Mouse (Mus musculus): ENCODE measurements around the gene Slk.
"Not testable (repeated sequence)": the region's sequence is repeated elsewhere in the genome, so short reads cannot be mapped to it uniquely, and the experiment has no call there.

The Slk gene

DNA sequence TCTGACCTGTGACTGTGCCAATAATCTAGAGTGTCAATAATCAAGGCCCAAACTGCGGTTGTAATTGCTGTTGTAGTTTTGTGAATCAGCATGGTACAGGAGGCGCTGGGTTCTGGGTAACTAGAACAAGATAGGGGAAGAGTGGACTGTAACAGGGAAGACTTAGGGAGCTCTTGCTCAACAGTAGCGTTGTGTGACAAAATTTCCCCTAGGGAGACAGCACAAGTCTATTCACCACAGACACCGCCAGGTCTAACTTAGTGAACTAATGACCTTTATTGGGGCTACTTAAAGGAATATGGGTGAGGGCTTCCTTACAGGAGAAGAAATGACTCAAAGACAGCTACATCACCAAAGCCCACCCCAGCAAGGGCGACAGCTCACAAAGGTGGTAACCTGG is 9.4 kb upstream of the Slk start:
- DNase-seq (ENCODE audit: low spot score): no peak

DNA sequence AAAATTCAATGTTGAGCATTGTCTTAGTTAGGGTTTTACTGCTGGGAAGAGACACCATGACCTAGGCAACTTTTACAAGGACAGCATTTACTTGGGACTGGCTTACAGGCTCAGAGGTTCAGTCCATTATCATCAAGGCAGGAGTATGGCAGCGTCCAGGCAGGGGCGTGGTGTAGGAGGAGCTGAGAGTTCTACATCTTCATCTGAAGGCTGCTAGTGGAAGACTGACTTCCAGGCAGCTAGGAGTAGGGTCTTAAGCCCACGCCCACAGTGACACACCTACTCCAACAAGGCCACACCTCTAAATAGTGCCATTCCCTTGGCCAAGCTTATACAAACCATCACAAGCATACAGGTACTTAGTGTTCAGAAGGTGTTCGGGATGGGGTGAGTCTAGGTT is 7.5 kb upstream of the Slk start:
- not testable (repeated sequence) for DNase-seq (ENCODE audit: low spot score)

DNA sequence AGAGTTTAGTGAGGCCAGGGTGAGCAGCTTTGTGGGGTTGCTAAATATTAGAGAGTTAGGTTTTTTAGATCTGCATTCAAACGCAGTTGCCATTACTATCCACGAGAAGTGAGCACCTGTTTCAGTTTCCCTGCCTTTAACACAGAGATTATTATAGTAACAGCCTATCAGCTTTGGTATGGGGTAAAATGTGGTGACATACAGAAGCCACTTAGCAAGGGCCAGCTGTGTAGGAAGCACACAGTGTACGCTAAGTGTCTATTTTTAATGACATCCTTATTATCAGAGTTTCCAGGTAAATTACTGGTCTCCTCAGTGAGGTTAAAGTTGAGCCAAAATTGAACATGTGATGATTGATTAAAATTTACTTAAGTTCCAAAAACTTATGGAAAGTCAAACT is 5.8 kb upstream of the Slk start:
- DNase-seq (ENCODE audit: low spot score): no peak

DNA sequence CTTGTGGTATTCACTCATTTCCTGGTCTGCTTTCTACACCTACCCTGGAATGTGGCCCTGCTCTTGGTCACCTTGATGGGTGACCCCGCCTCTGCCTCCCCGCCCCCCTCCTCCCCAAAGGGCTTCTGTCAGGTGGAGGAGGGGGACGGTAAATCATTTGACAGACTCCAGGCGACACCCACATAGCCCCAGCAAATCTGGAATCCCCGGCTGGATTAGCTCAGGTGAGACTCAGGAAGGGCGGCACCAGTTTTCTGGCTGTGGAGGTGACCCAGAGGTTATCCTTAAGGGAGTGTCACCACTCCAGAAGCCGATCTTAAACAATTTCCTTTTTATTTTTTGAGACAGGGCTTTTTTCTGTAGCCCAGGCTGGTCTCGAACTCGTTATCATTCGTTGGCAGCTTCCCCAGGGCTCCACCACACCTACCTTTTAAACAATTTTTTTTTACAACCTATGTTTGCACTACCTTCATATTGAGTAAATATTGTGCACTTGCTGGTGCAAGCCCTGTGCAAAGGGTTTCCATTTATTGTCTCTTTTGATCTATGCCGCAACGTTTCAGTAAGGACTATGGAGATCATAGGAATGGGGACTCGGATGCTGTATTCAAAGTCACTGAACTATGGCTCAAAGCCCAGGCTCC is 775 bp upstream of the Slk start:
- no peak for DNase-seq (ENCODE audit: low spot score)

DNA sequence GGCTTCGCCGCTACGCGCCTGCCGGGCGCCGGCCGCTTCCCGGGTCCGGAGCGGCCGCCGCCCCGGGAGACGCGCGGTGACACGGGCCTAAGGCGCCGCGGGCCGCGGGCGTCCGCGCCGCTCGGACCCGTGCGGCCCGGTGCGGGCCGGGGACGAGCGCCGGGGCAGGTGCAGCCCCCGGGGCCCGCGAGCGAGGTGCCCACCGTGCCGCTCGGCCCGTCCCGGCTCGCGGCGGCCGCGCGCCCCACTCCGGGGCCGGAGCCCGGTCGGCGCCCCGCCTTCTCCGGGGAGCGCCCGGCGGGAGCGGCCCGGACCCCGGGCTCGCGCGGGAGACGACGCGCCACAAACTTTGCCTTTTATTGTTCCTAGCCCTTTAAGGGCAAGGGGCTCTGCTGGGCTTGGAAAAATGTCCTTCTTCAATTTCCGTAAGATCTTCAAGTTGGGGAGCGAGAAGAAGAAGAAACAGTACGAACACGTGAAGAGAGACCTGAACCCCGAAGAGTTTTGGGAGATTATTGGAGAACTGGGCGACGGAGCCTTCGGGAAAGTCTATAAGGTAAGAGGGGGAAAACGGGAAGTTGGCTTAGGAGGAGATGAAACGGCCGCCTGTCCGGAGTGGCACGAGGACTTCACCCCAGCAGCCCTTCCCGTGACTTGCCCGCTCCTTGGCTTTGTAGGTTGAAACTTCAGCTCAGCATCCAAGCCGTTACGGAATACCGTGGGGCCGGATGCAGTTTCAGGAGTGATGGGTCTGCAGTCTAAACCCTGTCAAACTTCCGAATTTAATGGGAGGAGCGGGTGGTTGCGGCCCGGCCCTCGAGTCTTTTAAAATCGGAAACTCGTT is 532 bp downstream of the Slk start:
- DNase-seq (ENCODE audit: low spot score): no peak

DNA sequence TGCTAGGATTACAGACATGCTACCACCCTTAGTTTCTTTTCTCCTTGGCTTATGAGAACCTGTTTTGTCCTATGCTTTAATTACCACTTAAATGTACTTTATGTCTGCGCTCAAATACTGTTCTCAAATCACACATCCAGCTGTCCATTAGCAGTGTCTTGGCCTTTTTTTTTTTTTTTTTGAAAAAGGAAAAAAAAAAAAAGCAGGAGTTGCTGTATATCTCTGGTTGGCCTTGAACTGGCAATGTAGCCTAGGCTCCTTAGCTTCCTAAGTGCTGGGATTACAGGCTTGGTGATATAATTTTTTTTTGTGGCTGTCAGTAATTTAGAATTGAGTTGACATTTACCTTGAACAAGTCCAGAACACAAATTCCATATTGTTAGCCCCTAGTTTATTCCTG is 6.3 kb downstream of the Slk start:
- no peak for DNase-seq (ENCODE audit: low spot score)

DNA sequence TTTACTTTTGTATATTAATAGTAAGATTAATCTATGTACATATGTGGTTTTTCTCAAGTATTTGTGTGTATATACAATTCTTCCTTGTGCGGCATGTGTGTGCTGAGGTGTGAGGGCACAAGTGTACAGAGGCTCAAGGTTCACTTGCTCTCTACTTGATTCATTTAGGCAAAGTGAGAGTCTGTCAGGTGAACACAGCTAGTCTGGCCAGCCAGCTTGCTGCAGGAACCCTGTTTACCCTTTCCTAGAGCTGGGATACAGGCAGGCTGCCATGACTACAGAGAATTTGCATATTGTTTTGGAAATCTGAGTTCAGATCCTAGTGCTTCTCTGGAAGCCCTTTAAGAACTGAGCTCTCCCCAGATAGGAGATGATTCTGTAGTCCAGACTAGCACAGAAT is 7.5 kb downstream of the Slk start:
- DNase-seq (ENCODE audit: low spot score): no peak

DNA sequence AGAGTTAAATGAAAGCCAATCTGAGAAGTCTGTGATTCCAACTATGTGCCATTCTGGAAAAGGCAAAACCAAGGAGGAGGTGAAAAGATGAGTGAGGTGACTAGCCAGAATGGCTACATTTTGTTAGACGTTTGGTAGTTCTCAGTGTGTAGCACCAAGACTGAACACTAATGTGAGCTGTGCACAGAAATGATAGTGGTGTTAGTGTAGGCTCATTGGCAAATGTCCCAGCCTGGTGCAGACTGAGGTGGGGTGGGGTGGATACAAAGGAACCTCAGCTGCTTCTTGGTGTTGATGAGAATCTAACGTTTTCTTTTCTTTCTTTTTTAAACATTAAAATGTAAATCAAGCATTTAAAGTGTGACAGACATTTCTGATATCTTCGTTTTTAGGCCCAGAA is 29.0 kb downstream of the Slk start:
- no peak for DNase-seq (ENCODE audit: low spot score)

DNA sequence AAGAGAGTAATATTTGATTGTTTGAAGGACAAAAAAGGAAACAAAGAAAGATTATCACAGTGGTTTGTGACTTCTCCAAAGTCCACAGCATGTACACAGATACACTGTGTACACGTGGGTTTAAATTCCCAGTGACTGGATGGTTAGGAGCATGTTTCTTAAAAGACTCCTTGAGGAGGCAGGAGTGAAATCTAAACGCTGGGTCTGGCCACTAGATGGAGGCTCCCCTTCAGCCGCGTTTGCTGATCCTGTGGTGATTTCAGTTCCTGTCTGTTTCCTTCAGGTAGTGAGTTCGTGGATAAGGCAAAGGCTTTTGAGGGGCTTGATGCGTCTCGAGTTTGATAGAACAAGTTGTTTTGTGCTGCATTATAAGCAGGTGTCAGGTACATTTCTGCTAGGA is 34.0 kb downstream of the Slk start:
- DNase-seq (ENCODE audit: low spot score): no peak

DNA sequence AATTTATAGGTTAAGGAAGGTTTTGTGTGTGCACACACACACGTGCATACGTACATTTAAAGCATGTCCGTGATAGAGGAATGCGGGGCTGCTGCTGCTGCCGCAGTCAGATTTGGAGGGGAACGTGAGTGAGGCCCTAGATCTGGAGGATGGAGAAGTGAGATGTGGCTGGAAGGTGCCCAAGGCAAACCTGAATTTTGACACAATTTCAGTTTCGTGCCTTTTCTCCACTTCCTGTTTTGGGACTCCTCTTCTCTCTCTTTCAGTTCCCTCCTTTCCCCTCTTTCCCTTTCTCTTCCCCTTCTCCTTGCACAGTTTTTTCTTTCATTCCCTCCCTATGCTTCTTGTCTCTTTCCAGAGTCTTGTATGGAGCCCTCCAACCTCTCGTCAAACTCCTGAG is 42.0 kb downstream of the Slk start:
- no peak for DNase-seq (ENCODE audit: low spot score)

DNA sequence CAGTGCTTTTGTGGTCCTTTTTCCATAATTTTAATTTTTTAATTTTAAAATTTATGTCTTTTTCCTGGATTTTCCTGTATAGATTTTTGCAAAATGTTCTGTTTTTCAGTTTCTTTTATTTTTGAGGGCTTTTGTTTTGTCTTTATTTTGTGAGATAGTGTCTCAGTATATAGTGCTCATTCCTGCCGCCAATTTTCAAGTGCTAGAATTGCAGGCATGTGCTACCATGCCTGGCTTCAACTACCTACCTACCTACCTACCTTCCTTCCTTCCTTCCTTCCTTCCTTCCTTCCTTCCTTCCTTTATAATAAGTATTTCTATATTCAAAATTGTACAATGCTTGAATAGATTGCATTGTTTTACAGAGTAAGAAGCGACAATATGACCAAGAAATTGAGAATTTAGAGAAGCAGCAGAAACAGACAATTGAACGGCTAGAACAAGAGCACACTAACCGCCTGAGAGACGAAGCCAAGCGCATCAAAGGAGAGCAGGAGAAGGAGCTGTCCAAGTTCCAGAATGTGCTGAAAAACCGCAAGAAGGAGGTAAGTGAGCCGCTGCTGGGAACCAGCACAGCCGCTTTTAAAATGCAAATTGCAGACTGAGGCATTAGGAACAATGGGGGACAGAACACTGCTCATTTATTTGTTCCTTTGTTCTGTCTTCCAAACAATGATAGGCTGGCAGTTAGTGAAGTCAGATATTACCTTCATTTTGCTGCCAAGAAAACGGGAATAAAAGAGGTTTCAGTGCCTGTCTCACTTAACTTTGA is 45.6 kb downstream of the Slk start:
- no peak for DNase-seq (ENCODE audit: low spot score)

DNA sequence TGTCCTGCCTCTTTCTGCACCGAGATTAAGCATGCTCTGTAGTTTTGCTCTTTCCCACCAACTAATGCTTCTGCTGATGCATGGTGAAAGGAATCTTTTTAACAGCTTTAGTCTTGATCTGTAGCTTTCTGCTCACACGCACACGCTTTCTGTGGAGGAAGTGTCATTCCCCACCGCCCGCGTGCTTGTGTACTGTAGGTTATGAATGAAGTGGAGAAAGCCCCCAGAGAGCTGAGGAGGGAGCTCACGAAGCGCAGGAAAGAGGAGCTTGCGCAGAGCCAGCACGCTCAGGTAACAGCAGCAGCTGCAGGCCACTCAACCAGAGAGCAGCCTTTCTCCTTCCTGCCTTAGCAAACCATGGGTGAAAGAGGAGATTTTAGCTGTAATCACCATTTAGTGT is 48.0 kb downstream of the Slk start:
- no peak for DNase-seq (ENCODE audit: low spot score)

DNA sequence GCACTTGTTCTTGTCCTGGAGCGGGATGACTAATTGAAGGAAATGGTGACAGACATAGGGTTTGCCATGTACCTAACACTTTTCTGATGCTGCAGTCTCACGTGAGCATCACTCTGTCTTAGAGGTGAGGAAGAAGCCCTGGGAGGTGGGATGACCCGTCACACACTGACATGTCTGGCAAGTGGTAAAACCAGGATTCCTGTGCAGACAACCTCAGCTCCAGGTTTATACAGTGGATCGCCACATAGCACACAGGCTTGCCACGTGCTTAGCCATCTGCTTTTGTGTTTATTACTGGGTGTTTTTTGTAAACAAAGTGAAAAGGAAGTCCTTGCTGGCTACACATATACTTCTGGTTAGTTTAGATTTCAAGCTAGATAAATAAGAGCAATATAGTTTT is 49.6 kb downstream of the Slk start:
- DNase-seq (ENCODE audit: low spot score): no peak

DNA sequence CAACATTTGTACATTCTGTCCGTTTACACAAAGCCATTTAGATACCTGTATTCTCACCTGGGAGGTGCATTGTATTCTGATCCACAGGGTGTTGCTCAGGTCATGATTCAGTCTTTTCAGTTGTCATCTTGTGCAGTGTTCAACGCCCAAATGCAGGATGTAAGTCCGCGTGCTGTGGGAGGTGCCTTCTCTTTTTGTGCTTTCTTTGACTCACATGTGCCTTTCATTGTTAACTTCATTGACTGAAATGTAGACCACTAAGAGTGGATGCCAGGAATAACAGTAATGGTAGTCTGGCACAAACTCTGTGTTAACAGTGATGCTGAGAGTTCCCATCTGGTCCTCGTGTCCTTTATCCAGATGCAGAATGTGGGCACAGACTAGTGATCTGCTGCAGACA is 50.9 kb downstream of the Slk start:
- no peak for DNase-seq (ENCODE audit: low spot score)

DNA sequence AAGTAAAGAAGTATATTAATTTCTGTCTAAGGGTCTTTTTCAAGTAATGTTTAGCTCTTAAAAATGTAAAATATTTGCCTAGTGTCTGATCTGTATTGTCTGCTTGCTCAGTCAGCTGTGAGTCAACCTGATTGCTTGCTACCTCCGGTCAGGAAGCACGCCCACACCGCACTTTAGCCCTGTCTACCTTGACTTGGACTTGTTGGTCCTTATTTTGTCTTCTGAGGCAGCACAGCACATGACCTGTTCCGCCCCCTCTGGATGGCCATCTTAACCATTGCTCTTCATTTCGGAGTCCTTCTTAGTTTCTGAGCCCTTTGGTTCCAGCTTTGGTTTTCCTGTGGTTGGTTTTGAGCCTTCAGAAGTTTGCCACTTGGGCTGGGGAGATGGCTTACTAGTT is 52.3 kb downstream of the Slk start:
- no peak for DNase-seq (ENCODE audit: low spot score)

DNA sequence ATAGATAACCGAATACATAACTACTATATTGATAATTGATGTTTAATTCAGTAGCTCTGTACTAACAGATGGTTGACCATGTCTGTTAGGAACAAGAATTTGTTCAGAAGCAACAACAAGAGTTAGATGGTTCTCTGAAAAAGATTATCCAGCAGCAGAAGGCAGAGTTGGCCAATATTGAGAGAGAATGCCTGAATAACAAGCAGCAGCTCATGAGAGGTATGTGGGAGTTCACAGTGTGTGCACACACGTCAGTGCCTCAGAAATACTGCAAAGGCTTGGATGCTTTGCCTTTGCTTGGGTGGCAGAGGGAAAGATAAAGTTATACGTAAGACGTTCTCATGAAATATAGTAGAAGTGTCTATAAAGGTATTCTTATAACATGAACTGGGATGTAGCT is 55.9 kb downstream of the Slk start:
- no peak for DNase-seq (ENCODE audit: low spot score)

DNA sequence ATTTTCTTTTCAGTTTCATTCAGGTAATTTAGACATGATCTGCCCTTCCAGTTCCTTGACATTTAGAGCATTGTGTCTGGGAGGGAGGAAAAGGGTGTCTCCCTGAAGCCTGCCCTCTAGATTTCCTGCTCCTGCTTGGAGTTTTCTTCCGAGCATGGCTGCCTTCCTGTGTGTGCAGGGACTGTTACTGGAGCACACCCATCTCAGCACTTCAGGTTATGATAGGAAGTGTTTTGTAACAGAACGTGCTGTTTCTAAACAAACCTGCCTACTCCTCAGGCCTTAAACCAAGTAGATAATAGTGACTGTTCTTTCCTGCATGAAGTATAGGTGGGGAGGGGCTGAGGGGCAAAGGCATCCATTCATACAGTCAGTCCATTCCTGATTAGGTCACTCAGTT is 64.4 kb downstream of the Slk start:
- DNase-seq (ENCODE audit: low spot score): no peak

DNA sequence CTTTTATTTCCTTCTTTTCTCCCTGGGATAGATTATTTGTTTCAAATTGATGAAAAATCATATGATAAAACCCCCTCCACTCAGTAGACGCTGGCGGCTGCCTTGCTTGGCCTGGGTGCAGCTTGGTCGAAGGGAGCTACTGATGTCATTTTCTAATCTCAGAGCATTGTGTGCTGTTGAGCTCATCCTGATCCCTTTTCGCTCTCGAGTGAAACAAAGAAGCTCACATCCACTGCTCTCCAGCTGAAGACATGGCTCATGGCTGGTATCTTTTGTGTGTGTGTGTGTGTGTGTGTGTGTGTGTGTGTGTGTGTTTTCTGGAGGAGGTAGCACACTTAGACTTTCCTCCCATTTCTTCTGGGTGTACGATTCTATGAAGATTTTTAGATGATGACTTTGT is 66.1 kb downstream of the Slk start:
- DNase-seq (ENCODE audit: low spot score): no peak

DNA sequence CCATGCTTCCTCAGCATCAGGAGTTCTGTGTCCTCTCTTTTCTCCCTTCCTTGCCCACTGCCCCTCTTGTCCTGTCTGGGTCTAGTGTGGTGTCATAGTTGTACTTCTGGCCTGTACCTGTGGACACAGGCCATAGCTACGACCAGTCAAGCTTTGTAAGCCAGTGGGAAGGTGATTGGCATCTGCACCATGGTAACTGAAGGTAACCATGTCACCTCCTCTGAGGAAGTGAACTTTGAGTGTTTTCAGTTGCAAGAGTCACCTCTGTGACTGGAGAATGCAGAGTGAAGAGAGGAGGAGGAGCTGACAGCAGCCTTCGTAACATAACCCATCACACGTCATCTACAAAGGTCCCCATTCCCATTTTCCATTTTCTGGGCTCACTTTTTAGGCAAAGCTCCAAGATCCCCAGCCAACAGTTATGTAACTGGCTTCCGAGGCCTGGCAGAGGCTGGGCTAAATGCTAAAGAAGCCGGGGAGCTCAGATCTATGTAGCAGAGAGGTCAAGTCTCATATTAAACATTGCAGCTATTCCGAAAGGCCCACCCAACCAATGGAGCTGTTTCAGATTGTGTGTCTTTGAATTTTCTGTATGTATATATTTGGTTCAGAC is 67.1 kb downstream of the Slk start:
- DNase-seq (ENCODE audit: low spot score): no peak

DNA sequence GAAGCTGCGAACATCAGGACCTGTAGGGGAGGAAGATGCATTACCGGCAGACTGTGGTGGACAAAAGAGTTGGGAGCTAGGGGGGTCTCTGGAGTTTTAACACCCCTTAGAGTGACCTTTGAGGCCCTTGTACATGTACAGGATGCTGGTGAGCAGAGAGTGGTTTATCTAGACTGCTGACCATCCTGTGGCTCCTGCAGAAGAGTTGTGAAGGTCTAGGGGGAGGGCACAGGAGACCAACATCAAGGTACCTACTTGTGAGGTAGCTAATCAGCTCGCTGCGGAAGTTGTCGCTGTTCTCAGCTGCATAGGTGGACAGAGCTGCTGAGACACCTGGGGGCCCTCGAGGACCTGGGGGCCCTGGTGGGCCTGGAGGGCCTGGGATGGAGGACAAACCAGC is 69.6 kb downstream of the Slk start:
- DNase-seq (ENCODE audit: low spot score): no peak

DNA sequence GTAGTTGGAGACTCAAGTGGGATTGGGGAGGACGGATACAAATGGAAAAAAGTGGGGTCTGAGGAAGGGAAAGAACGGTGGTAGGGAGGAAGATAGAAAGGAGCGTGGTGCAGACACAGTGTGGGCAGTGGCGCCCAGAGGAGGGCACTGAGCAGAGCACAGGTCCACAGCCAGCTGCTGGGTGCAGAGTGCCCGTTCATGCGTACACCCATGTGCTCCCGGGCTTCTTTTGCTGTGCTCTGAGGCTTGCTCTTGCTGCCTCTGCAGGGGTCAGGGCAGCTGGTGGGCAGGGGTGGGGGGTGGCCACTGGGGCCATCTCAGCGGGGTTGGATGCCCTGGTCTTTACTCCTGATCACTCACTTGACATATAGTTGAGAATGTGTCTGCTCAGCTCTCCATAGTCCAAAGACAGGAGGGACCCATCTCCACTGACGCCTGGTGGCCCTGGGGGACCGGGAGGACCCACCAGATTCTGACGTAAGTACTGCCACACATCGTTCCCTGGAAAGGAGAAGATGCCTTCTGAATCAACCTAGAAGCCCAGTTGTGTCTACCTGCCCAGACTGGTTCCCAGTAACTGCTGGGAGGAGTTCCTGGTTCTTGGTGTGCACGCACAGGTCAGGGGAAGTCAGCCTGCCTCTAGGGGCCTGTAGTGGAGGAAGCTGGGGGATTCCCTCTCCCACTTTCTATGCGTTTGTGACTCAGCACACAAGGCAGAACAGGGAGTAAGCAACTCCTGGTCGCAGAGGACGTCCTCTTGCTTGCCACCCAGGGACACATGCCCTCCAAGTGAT is 71.1 kb downstream of the Slk start:
- no peak for DNase-seq (ENCODE audit: low spot score)

DNA sequence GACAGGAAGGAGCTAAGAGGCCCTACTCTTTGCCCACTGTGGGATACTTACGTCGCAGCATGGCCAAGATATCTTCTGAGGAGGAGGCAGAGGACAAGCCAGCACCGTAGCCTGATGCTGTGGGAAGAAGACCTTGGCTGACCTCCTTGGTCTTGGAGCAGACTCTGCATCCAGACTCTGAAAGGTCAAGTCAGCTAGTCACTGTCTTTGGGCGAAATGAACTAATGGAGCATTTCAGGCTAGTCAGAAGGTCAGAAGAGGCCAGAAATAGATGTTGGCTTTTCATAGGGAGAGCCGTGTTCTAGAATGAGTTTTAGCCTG is 71.6 kb downstream of the Slk start:
- no peak for DNase-seq (ENCODE audit: low spot score)

All from lung, postnatal 25 days (tissue).